Mouse (Mus musculus): ENCODE results near the gene Wdr4.

GRCm38 (mm10) chr17:31505013-31505412, 14.8 kb downstream of the Wdr4 start:
- TF ChIP-seq CTCF (IDR thresholded peaks at IDR 0.05; ENCODE audit: extremely low read depth, insufficient read depth, insufficient read length, insufficient replicate concordance) = no peak
- TF ChIP-seq POLR2A (IDR thresholded peaks at IDR 0.05; ENCODE audit: low read depth, low read length) = no peak

Measured in spleen, adult 2 months (tissue).